Mouse (Mus musculus): ENCODE data around the gene Mgrn1. TPM values are rescaled to one million over a fixed set of nuclear protein-coding genes. Genes with fewer than 3 reads are reported as not detected.
A peak's percentile ranks its signal among the peaks of the same experiment; 100 is the strongest.

The Mgrn1 gene
- polyA plus RNA-seq, 1 experiment from 2014 or later = 81.1 TPM

GRCm38 (mm10) chr16:4912074-4912648 lies 26.1 kb downstream of the Mgrn1 start:
- H3K4me2 ChIP-seq (ENCODE audit: low read depth, low read length) = no peak overlapping the region
- H3K27me3 ChIP-seq (ENCODE audit: control insufficient read depth, insufficient read depth, low read length) = no peaks in the 10 kb centered on the region
- ATAC-seq (ENCODE audit: insufficient read depth, low FRiP score) = peak; percentile 8; the same call in 1 of the 2 replicates
- no peak overlapping the region for H3K9ac ChIP-seq (ENCODE audit: low read length)
- H3K4me1 ChIP-seq (ENCODE audit: control insufficient read depth, insufficient read depth, low read length) = peaks cover 7% of the 10 kb centered on the region; the same call in 1 of the 2 replicates
- peak overlapping the region; percentile 82 for H3K27ac ChIP-seq (ENCODE audit: low read length)
- no peaks in the 10 kb centered on the region for H3K9me3 ChIP-seq (replicated peaks; ENCODE audit: control insufficient read depth, low read length)
- H3K36me3 ChIP-seq (ENCODE audit: control insufficient read depth, insufficient read depth, low read length) = peaks cover 30% of the 10 kb centered on the region
- 75% methylated on average over 10 of the region's 10 CpGs for WGBS
- no peak overlapping the region for H3K4me3 ChIP-seq (replicated peaks; ENCODE audit: low read length)

DNA sequence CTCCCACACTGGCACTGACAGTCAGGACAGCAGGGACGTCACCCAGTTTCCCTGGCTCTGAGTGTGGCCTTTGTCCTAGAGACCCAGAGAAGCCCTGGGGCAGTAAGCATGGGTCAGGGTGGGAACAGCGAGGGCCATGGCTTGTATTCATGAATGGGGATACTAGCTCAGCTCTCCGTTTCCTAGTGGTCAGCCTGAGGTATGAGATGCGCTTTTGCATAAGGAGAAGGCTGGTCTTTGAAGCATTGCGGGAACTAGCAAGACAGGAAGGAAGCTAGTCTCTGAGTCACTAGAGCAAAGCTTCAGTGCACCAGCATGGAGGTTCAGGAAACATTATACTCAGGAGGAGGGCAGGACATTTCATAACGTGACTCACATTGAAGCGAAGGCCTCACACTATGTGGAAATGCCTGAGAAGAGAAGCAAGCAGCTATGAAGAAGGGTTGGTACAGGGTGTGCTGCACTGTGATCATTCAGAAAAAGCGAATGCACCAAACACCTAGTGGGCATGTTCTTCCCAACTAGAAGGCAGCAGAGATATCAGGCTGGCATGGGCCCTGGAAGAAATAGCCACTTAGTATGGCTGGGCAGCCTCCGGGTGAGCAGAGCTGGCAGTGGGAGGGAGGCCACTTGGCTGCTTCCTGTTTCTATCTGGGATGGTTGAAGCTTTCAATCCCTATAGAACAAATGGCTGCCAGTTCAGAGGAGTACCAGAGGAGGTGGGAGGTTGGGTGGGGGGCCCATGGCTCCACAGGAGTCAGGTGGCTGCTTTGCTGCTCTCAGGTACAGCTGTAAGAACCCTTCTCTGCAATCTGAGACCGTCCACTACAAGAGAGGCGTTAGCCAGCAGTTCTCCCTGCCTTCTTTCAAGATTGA lies 27.1 kb downstream of the Mgrn1 start:
- peaks cover 30% of the 10 kb centered on the region for H3K36me3 ChIP-seq (ENCODE audit: control insufficient read depth, insufficient read depth, low read length)
- H3K4me2 ChIP-seq (ENCODE audit: low read depth, low read length) = no peak overlapping the region

GRCm38 (mm10) chr16:4913783-4914735 lies 28.0 kb downstream of the Mgrn1 start:
- peak overlapping the region; percentile 18; the same call in 1 of the 2 replicates for H3K9ac ChIP-seq (ENCODE audit: low read length)
- ATAC-seq (ENCODE audit: insufficient read depth, low FRiP score) = peak; percentile 58
- peaks cover 7% of the 10 kb centered on the region; the same call in 1 of the 2 replicates for H3K4me1 ChIP-seq (ENCODE audit: control insufficient read depth, insufficient read depth, low read length)
- 38% methylated on average over 12 of the region's 12 CpGs for WGBS
- no peak overlapping the region for H3K4me3 ChIP-seq (replicated peaks; ENCODE audit: low read length)
- H3K27ac ChIP-seq (ENCODE audit: low read length) = peak overlapping the region; percentile 82
- H3K36me3 ChIP-seq (ENCODE audit: control insufficient read depth, insufficient read depth, low read length) = peaks cover 26% of the 10 kb centered on the region
- no peaks in the 10 kb centered on the region for H3K9me3 ChIP-seq (replicated peaks; ENCODE audit: control insufficient read depth, low read length)
- H3K4me2 ChIP-seq (ENCODE audit: low read depth, low read length) = no peak overlapping the region
- H3K27me3 ChIP-seq (ENCODE audit: control insufficient read depth, insufficient read depth, low read length) = no peaks in the 10 kb centered on the region

More for the DNA sequence above, 27.1 kb downstream of the Mgrn1 start:
- peak; percentile 16; the same call in 1 of the 2 replicates for ATAC-seq (ENCODE audit: insufficient read depth, low FRiP score)
- Histone ChIP-seq H3K9ac (ENCODE audit: low read length) (peak overlapping the region; percentile 18; the same call in 1 of the 2 replicates), H3K27ac (ENCODE audit: low read length) (peak overlapping the region; percentile 82), H3K27me3 (ENCODE audit: control insufficient read depth, insufficient read depth, low read length) (no peaks in the 10 kb centered on the region), H3K4me3 (replicated peaks; ENCODE audit: low read length) (no peak overlapping the region), H3K9me3 (replicated peaks; ENCODE audit: control insufficient read depth, low read length) (no peaks in the 10 kb centered on the region), H3K4me1 (ENCODE audit: control insufficient read depth, insufficient read depth, low read length) (peaks cover 7% of the 10 kb centered on the region; the same call in 1 of the 2 replicates)
- WGBS = 70% methylated on average over 11 of the region's 11 CpGs

GRCm38 (mm10) chr16:4915931-4916330 lies 29.9 kb downstream of the Mgrn1 start:
- no peak overlapping the region for H3K27ac ChIP-seq (ENCODE audit: low read length)
- no peaks in the 10 kb centered on the region for H3K27me3 ChIP-seq (ENCODE audit: control insufficient read depth, insufficient read depth, low read length)
- H3K9me3 ChIP-seq (replicated peaks; ENCODE audit: control insufficient read depth, low read length) = no peaks in the 10 kb centered on the region
- H3K36me3 ChIP-seq (ENCODE audit: control insufficient read depth, insufficient read depth, low read length) = peaks cover 18% of the 10 kb centered on the region
- 80% methylated on average over 3 of the region's 3 CpGs for WGBS
- peaks cover 7% of the 10 kb centered on the region; the same call in 1 of the 2 replicates for H3K4me1 ChIP-seq (ENCODE audit: control insufficient read depth, insufficient read depth, low read length)
- no peak for ATAC-seq (ENCODE audit: insufficient read depth, low FRiP score)
- H3K4me3 ChIP-seq (replicated peaks; ENCODE audit: low read length) = no peak overlapping the region
- no peak overlapping the region for H3K9ac ChIP-seq (ENCODE audit: low read length)
- H3K4me2 ChIP-seq (ENCODE audit: low read depth, low read length) = no peak overlapping the region

- Histone ChIP-seq H3K4me2 (ENCODE audit: low read depth, low read length) (no peak overlapping the region), H3K36me3 (ENCODE audit: control insufficient read depth, insufficient read depth, low read length) (peaks cover 17% of the 10 kb centered on the region), H3K4me3 (replicated peaks; ENCODE audit: low read length) (no peak overlapping the region), H3K27me3 (ENCODE audit: control insufficient read depth, insufficient read depth, low read length) (no peaks in the 10 kb centered on the region), H3K27ac (ENCODE audit: low read length) (no peak overlapping the region), H3K9me3 (replicated peaks; ENCODE audit: control insufficient read depth, low read length) (no peaks in the 10 kb centered on the region), H3K4me1 (ENCODE audit: control insufficient read depth, insufficient read depth, low read length) (peaks cover 7% of the 10 kb centered on the region; the same call in 1 of the 2 replicates), H3K9ac (ENCODE audit: low read length) (no peak overlapping the region)
- ATAC-seq (ENCODE audit: insufficient read depth, low FRiP score) = no peak
- 88% methylated on average over 2 of the region's 2 CpGs for WGBS
Observed at GRCm38 (mm10) chr16:4916608-4917007, 30.6 kb downstream of the Mgrn1 start.

GRCm38 (mm10) chr16:4920556-4920955 lies 34.5 kb downstream of the Mgrn1 start:
- H3K36me3 ChIP-seq (ENCODE audit: control insufficient read depth, insufficient read depth, low read length) = peaks cover 25% of the 10 kb centered on the region; the same call in 1 of the 2 replicates
- no peaks in the 10 kb centered on the region for H3K4me1 ChIP-seq (ENCODE audit: control insufficient read depth, insufficient read depth, low read length)
- no peak overlapping the region for H3K27ac ChIP-seq (ENCODE audit: low read length)
- H3K9ac ChIP-seq (ENCODE audit: low read length) = no peak overlapping the region
- H3K27me3 ChIP-seq (ENCODE audit: control insufficient read depth, insufficient read depth, low read length) = no peaks in the 10 kb centered on the region
- H3K4me2 ChIP-seq (ENCODE audit: low read depth, low read length) = no peak overlapping the region
- H3K9me3 ChIP-seq (replicated peaks; ENCODE audit: control insufficient read depth, low read length) = no peaks in the 10 kb centered on the region
- WGBS = 73% methylated on average over 4 of the region's 4 CpGs
- ATAC-seq (ENCODE audit: insufficient read depth, low FRiP score) = no peak
- H3K4me3 ChIP-seq (replicated peaks; ENCODE audit: low read length) = no peak overlapping the region

DNA sequence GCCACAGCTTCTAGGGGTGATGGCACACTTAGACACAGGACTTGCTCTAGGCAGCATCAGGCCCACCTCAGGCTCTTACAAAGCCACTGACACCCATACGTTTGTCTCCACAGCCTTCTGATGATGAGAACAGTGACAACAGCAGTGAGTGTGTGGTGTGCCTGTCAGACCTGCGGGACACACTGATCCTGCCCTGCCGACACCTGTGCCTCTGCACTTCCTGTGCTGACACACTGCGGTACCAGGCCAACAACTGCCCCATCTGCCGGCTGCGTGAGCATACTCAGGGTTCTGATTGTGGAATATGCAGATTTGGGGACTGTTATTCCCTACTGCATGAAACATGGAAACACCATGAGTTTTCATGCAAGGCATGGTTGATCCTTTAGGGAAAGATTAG lies 36.4 kb downstream of the Mgrn1 start:
- no peak overlapping the region for H3K9ac ChIP-seq (ENCODE audit: low read length)
- no peaks in the 10 kb centered on the region for H3K27me3 ChIP-seq (ENCODE audit: control insufficient read depth, insufficient read depth, low read length)
- no peak for ATAC-seq (ENCODE audit: insufficient read depth, low FRiP score)
- no peak overlapping the region for H3K27ac ChIP-seq (ENCODE audit: low read length)
- no peaks in the 10 kb centered on the region for H3K4me1 ChIP-seq (ENCODE audit: control insufficient read depth, insufficient read depth, low read length)
- WGBS = 91% methylated on average over 6 of the region's 6 CpGs
- peaks cover 19% of the 10 kb centered on the region; the same call in 1 of the 2 replicates for H3K36me3 ChIP-seq (ENCODE audit: control insufficient read depth, insufficient read depth, low read length)
- H3K4me3 ChIP-seq (replicated peaks; ENCODE audit: low read length) = no peak overlapping the region
- H3K9me3 ChIP-seq (replicated peaks; ENCODE audit: control insufficient read depth, low read length) = no peaks in the 10 kb centered on the region
- H3K4me2 ChIP-seq (ENCODE audit: low read depth, low read length) = no peak overlapping the region

DNA sequence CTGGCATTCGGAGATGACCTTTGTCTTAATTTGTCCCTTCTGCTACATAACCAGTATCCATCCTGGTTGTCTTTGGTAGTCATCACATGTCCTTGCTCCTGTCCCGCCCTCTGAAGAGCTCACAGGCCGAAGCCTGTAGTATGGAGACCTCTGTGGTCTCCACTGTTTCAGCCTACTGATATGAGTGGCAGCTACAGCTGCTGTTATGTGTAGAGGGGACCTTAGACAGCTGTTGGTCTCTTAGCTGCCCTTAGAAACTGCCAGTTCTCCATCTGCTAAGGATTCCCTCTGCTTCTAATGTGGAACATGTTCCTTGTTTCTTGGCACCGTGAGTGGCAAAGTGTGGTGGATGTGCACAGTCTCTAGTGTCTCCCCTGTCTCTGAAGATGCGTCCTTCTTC lies 37.9 kb downstream of the Mgrn1 start:
- ATAC-seq (ENCODE audit: insufficient read depth, low FRiP score) = no peak
- Histone ChIP-seq H3K4me3 (replicated peaks; ENCODE audit: low read length) (no peak overlapping the region), H3K27me3 (ENCODE audit: control insufficient read depth, insufficient read depth, low read length) (no peaks in the 10 kb centered on the region), H3K9ac (ENCODE audit: low read length) (no peak overlapping the region), H3K27ac (ENCODE audit: low read length) (no peak overlapping the region), H3K9me3 (replicated peaks; ENCODE audit: control insufficient read depth, low read length) (no peaks in the 10 kb centered on the region), H3K4me1 (ENCODE audit: control insufficient read depth, insufficient read depth, low read length) (no peaks in the 10 kb centered on the region), H3K4me2 (ENCODE audit: low read depth, low read length) (no peak overlapping the region), H3K36me3 (ENCODE audit: control insufficient read depth, insufficient read depth, low read length) (peaks cover 25% of the 10 kb centered on the region; the same call in 1 of the 2 replicates)
- WGBS = 83% methylated on average over 5 of the region's 5 CpGs
